Mouse (Mus musculus): Measurements from ENCODE around the gene Dync1i2. TPM values are rescaled to one million over a fixed set of nuclear protein-coding genes. Genes with fewer than 3 reads are reported as not detected.
A peak's percentile ranks its signal among the peaks of the same experiment; 100 is the strongest.

Gene Dync1i2
- total RNA-seq, 1 experiment from 2014 or later: 100 TPM

GRCm38 (mm10) chr2:71270085-71270484 is 58.6 kb downstream of the Dync1i2 start:
- no peak for DNase-seq

DNA sequence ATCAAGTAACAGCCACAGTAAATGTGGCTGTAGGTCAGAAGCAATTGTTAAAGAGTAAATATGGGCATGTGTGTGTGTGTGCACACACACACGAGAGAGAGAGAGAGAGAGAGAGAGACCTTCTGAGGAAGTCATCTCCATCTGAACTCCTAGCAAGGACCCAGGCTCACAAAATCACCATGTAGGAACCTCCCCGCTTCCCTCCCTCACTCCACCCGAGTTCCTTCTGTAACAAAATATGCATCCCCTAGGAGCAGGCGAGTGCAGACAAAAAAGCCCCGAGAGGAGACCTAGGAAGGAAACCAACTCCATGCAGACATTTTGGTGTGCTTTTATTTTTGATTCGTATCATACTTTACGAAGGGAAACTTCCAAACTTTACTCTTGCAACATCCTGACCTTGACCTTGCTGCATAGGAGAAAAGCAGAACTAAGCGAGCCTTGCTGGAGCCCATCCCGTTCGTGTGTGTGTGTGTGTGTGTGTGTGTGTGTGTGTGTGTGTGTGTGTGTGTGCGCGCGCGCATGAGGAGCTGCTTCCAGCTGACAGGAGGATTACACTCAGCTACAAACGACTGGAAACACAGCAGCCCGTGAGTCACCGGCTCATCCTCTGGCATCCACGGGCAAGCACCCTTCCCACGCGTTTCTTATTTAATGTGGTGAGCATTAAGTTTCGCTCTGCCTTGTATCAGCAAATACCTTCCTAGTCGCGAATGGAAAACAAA is 62.6 kb downstream of the Dync1i2 start:
- DNase-seq: peak; percentile 75

DNA sequence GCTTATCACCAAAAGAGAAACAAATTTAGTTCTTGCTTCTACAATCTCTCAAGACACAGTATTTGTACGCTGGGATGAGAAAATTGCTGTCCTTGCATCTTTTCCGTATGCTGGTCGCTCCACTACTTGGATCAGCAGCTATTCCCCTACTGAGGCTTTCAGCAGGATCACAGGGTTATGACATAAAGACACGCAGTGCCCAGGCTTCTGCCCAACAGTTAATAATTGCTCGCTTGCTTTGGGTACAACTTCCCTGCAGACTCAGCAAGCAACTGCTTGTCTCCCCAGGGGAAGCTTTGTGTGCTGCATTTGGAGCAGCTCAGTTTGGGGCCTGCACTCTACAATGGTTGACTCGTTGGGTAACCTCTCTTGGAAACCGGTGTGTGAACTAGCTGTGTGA is 64.2 kb downstream of the Dync1i2 start:
- DNase-seq: no peak

GRCm38 (mm10) chr2:71278791-71279775 is 67.6 kb downstream of the Dync1i2 start:
- no peak for DNase-seq

DNA sequence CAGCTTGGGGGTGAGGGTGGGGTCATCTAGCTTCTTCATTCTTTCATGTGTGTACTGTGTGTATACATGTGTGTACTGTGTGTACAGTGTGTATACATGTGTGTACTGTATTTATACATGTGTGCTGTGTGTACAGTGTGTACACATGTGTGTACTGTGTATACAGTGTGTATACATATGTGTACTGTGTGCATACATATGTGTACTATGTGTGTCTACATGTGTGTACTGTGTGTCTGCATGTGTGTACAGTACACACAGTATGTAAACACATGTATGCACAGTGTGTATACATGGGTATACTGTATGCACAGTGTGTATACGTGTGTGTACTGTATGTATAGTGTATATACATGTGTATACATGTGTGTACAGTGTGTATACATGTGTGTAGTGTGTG is 70.5 kb downstream of the Dync1i2 start:
- DNase-seq: no peak

DNA sequence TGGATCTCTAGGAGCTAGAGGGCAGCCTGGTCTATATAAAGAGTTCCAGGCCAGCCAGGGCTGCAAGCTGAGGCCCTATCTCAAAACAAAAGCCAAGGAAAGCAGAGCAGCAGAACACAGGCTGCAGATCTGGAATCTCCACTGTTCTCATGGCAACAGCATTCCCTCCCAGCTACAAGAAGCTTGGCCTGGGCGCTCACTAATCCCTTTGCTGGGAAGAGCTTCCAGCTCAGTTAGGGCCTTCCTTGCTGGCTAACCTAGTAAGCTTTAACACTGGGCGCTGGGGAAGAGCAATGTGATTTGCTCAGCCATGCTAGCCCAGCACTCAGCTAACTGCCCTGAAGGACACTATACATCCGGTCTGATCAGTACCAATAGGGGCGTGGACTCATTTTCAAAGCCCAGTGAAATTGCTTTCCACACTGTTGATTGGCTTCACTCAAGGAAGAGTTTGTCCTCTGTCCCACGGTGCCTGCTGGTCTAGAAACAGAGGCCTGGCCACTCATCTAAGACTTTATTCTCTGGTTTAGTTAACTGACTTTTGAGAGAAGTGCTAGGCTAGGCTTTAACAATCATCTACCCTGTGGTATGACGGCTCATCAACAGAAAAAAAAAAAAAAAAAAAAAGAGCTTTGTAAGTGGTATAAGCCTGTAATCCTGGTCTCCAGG is 78.7 kb downstream of the Dync1i2 start:
- DNase-seq: no peak

- no peak for DNase-seq
Observed at GRCm38 (mm10) chr2:71291566-71291965, 80.1 kb downstream of the Dync1i2 start.

- DNase-seq: no peak
Observed at GRCm38 (mm10) chr2:71293983-71294382, 82.5 kb downstream of the Dync1i2 start.

- DNase-seq: no peak
Observed at GRCm38 (mm10) chr2:71294489-71294888, 83.0 kb downstream of the Dync1i2 start.

DNA sequence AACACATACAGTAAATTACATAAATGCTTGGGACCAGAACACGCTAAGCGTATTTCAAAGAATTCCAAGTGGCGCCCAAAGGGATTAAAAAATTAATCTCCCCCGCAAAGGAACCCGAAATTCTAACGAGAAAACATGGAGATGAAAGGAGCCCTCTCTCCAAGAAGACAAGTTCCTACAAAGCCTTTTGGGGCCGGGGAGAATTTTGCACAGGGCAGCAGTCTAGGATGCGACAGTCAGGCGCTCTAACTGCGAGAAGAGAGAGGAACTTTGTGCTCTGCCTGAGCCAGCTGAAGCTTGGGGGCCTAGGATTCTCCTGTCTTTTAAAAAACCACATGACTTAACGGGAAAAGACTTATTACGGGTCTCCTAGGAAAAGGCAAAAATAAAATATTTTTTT is 84.3 kb downstream of the Dync1i2 start:
- DNase-seq: no peak

- no peak for DNase-seq
Observed at GRCm38 (mm10) chr2:71297501-71297900, 86.0 kb downstream of the Dync1i2 start.

DNA sequence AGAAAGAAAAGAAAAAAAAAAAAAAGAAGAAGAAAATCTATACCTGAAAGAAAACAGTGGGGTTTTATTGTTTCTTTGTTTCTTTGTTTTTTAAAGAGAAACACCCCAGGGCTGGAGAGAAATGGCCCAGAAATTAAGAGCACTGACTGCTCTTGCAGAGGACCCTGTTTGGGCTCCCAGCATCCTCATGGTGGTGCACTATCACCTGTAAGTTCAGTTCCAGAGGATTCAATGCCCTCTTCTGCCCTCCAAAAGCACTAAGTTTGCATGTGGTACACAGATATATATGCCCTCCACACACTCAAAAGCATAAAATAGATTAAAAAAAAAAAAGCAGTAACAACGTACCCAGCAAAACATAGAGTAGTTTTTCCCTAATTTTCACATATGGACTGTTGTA is 87.2 kb downstream of the Dync1i2 start:
- DNase-seq: no peak

- no peak for DNase-seq
Observed at GRCm38 (mm10) chr2:71302156-71302663, 90.7 kb downstream of the Dync1i2 start.

- DNase-seq: no peak
Observed at GRCm38 (mm10) chr2:71303221-71303620, 91.7 kb downstream of the Dync1i2 start.

- DNase-seq: no peak
Observed at GRCm38 (mm10) chr2:71304821-71305220, 93.3 kb downstream of the Dync1i2 start.

GRCm38 (mm10) chr2:71306357-71306756 is 94.9 kb downstream of the Dync1i2 start:
- no peak for DNase-seq

DNA sequence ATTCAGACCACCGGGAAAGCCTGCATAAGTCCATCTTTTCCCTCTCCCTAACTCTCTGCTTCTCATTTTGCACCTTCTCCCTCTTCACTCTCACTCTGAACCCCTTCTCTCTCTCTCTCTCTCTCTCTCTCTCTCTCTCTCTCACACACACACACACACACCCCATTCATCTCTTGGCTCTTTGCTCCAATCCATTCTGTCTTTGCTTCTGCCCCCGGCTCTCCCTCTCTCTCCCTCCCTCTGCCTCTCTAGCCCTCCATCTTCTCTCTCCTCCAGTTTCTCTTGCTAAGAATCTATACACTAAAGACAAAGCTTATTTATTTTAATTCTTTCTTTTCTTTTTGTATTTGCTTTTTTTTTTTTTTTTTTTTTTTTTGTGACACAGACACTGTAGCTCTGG is 98.2 kb downstream of the Dync1i2 start:
- DNase-seq: no peak

DNA sequence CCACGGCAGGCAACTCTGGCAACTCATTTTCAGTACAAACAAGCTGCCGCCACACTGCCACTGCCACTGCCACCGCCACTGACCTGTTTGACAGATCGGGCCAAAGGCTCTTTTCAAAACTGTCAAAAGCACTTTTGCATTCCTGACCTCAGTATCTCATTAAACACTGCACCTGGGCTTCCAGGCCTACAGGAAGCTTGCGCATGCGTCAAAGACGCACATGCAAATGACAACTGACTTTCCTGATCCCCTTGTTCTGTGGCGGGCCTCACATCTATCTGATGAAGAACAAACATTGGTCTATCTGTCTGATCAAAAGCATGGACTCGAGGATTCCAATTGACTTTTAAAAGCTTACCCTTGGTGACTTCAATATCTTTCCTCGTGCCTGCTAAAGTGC is 100.6 kb downstream of the Dync1i2 start:
- no peak for DNase-seq
